Mouse (Mus musculus): ENCODE results near the gene Itgae. TPM values are rescaled to one million over a fixed set of nuclear protein-coding genes. Genes with fewer than 3 reads are reported as not detected.

Itgae gene
- total RNA-seq, 2 experiments from 2014 or later = 0.12 TPM; not detected in 1

DNA sequence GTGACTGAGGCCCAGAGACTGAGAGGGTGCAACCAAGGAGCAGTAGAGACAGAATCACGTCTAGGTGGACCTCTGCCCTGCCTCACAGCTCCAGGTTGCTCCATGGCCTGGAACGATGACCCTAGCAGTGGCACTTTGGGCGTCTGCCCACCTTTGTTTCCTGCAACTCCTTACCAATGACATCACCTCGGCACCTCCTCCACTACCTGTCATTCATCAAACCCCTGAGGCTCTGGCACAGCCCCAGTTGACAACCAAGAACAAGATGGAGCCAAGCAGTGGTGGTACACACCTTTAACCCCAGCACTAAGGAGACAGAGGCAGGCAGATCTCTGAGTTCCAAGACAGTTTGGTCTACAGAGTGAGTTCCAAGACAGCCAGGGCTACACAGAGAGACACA lies 1.7 kb downstream of the Itgae start:
- no peak for DNase-seq (ENCODE audit: low spot score in 2 of 2)

DNA sequence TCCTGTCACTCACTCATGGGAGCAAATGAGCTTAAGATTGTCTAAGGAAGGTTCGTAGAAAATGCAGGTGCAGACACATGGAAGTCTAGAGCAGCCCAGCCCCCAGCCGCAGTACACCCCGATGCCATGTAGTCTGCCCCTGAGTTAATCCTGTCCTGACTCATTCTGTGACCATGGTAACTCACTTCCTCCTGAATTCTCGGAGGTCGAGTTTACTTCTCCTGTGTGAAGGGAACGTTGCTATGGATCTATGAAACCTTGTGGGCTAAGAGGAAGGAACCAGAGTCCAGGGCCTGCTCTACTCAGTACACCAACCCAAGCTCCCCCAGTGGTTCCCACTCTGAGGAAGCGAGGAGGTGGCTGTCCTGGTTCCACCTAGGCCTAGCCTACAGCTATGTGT lies 2.5 kb downstream of the Itgae start:
- DNase-seq (ENCODE audit: low spot score in 2 of 2) = no peak

- no peak for DNase-seq (ENCODE audit: low spot score in 2 of 2)
Measured at GRCm38 (mm10) chr11:73094231-73094995, 4.0 kb downstream of the Itgae start.

DNA sequence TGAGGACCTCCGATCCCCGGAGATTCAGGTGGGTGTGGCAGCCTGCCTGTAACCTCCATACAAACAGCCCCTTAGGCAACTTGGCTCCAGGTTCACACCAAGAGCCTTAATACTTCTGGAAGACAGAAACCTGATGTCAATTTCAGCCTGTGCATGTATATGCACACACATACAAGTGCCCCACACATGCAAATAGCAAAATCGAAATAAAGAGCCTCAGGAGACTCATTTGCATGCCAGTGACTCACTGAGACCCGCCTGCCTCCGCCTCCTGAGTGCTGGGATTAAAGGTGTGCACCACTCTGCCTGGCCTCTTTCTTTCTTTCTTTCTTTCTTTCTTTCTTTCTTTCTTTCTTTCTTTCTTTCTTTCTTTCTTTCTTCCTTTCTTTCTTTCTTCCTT lies 8.5 kb downstream of the Itgae start:
- no peak for DNase-seq (ENCODE audit: low spot score in 2 of 2)

GRCm38 (mm10) chr11:73099976-73100750 lies 9.8 kb downstream of the Itgae start:
- no peak for DNase-seq (ENCODE audit: low spot score in 2 of 2)

- no peak for DNase-seq (ENCODE audit: low spot score in 2 of 2)
Measured at GRCm38 (mm10) chr11:73101308-73101707, 10.9 kb downstream of the Itgae start.

DNA sequence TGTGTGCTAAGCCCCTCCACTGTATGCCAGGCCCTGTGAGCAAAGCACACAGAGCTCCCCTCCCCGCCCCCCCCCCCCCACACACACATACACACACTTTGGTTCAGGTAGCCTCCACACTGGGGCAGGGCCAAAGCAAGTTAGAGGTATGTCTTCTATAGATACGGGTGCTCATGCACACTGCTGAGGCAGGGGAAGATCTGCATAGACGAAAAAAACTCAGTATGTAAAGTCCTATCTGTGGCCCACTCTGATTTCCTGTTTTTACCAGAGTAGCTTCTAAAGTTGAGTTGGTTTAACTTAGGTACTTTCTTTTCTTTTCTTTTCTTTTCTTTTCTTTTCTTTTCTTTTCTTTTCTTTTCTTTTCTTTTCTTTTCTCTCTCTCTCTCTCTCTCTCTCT lies 14.9 kb downstream of the Itgae start:
- no peak for DNase-seq (ENCODE audit: low spot score in 2 of 2)

- peak; percentile 55 to 56 for DNase-seq (ENCODE audit: low spot score in 2 of 2)
Measured at GRCm38 (mm10) chr11:73107358-73107757, 17.0 kb downstream of the Itgae start.

GRCm38 (mm10) chr11:73108195-73108897 lies 18.0 kb downstream of the Itgae start:
- no peak for DNase-seq (ENCODE audit: low spot score in 2 of 2)

GRCm38 (mm10) chr11:73108898-73109625 lies 18.7 kb downstream of the Itgae start:
- DNase-seq (ENCODE audit: low spot score in 2 of 2) = no peak

DNA sequence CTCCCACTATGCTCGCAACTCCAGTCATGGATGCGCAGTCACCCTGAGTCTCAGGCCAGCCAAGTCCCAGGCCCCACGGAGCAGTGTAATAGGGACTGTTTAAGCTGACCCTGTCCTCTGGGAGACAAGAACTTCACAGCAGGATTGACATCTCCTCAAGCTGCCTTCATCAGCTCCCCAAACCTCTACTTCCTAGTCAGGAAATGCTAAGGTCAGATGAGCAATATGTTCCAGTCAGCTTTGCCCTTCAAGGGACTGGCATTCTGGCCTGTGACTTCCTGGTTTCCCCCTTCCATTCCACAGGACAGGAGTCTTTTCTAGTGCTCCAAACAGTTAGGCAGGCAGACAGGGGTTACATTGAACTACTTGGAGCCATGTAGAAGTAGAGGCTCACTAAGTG lies 19.6 kb downstream of the Itgae start:
- DNase-seq (ENCODE audit: low spot score in 2 of 2) = no peak

DNA sequence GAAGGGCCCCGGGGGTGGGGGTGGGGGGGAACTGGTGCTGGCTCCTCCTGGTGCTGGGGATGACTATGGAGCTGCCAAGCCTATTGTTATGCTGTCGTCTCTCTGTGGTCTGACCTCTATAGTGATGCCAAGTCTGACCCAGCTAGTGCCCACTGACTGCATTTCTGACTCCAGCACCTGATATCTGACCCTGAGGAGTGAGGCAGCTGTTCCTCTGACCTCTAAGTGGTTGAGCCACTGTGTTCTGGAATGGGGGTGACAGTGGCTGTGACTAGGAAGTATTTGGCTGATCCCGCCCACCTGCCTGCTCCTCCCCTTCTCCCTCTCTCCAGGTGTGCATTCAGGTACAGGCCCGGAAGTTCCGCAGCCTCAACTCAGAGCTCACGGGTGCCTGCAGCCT lies 21.0 kb downstream of the Itgae start:
- no peak for DNase-seq (ENCODE audit: low spot score in 2 of 2)

DNA sequence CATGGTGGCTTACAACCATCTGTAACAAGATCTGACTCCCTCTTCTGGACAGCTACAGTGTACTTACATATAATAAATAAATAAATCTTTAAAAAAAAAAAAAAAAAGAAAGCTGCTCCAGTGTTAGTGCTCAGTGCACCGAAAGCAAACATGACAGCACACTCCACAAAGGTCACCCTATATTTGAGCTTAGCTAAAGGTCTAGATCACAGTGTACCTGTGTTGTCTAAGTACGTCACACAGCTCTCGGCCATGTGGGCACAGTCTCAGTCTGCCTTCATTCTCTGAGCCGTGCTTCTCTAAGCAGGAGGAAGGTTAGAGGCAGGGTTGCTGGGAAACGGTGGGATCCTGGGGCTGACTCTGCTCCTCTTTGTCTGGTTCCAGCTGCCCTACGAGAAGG lies 36.1 kb downstream of the Itgae start:
- no peak for DNase-seq (ENCODE audit: low spot score in 2 of 2)

GRCm38 (mm10) chr11:73131020-73131419 lies 40.6 kb downstream of the Itgae start:
- peak in 1 of 2 experiments; percentile 17 for DNase-seq (ENCODE audit: low spot score in 2 of 2)

- DNase-seq (ENCODE audit: low spot score in 2 of 2) = no peak
Measured at GRCm38 (mm10) chr11:73132999-73133398, 42.6 kb downstream of the Itgae start.

DNA sequence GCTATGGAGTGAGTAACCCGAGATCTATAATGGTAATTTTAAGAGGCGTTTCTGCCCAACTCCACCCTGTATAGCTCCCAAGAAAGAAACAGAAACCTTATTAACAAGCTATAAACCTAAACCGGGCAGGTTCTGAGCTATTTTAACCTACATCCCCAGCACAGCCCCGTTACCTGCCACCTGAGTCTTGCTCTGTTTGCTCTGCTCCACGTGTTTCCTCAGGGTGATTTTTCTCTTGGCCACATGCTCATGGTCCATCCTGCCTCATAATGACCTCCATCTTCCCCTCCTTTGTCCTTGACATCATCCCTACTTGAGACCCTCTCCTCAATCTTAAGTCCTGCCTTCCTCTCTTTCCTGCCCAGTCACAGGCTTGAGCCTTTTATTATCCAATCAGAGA lies 43.8 kb downstream of the Itgae start:
- DNase-seq (ENCODE audit: low spot score in 2 of 2) = no peak

GRCm38 (mm10) chr11:73136587-73136986 lies 46.2 kb downstream of the Itgae start:
- no peak for DNase-seq (ENCODE audit: low spot score in 2 of 2)

DNA sequence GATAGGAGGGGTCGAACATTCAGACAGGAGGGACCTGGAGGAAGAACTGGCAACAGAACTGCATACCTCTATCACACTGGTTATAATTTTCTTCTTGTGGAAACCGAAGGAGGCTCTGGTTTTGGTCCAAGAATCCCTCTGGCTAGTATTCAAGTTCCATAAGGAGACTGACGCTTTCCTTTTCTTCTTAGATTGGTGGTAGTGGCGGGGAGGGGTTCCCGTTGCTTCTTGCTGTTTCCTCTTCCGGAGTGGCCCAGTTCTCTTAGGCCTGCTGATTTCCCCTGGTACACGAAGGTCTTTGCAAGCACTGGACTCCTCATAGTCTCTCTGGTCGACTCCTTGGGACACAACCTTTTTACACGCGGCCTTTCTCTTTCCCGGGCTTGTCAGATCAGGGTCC lies 46.7 kb downstream of the Itgae start:
- DNase-seq (ENCODE audit: low spot score in 2 of 2) = no peak

GRCm38 (mm10) chr11:73137591-73138501 lies 47.5 kb downstream of the Itgae start, which contains the start of gene Haspin:
Gene Haspin, minus strand, starts transcription at chr11:73138294.
- DNase-seq (ENCODE audit: low spot score in 2 of 2) = peak; percentile 88 to 92

DNA sequence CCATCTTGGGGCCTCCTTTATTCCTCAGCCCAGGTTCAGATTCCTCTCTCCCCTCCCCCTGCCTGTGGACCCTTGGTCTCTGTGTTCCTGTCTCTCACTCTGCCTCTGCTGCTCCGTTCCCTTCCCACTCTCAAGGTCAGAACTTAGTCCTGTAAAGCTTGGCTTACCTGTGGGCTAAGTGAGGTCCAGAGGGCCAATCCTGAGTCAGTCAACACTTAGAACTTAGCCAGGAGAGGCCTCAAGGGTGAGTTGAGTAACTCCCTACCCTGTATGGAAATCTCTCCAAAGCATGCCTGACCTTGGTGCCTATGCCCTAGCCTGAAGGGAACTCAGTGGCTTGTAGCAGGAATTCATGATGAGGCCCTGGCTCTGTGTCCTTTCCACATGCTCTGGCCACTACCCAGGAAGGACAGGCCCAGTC lies 53.9 kb downstream of the Itgae start:
- DNase-seq (ENCODE audit: low spot score in 2 of 2) = no peak
